Mouse (Mus musculus): ENCODE data around the gene Socs3.

Gene Socs3

GRCm38 (mm10) chr11:117972656-117973558, 3.1 kb upstream of the Socs3 start:
- no peak for DNase-seq (ENCODE audit: low spot score)

- no peak for DNase-seq (ENCODE audit: low spot score)
These were observed 1.9 kb upstream of the Socs3 start for GRCm38 (mm10) chr11:117971646-117972242.

GRCm38 (mm10) chr11:117971100-117971499, 1.3 kb upstream of the Socs3 start:
- DNase-seq (ENCODE audit: low spot score): no peak

GRCm38 (mm10) chr11:117969100-117969944, 525 bp downstream of the Socs3 start:
- peak; percentile 72 for DNase-seq (ENCODE audit: low spot score)

GRCm38 (mm10) chr11:117968716-117969099, 1.1 kb downstream of the Socs3 start:
- DNase-seq (ENCODE audit: low spot score): no peak

- no peak for DNase-seq (ENCODE audit: low spot score)
These were observed 1.7 kb downstream of the Socs3 start for GRCm38 (mm10) chr11:117968016-117968671.

GRCm38 (mm10) chr11:117967249-117968015, 2.4 kb downstream of the Socs3 start:
- DNase-seq (ENCODE audit: low spot score): no peak

- no peak for DNase-seq (ENCODE audit: low spot score)
These were observed 3.2 kb downstream of the Socs3 start for GRCm38 (mm10) chr11:117966506-117967100.

- DNase-seq (ENCODE audit: low spot score): no peak
These were observed 4.3 kb downstream of the Socs3 start for GRCm38 (mm10) chr11:117965561-117965981.

- no peak for DNase-seq (ENCODE audit: low spot score)
These were observed 4.8 kb downstream of the Socs3 start for GRCm38 (mm10) chr11:117965052-117965451.

- no peak for DNase-seq (ENCODE audit: low spot score)
These were observed 5.6 kb downstream of the Socs3 start for GRCm38 (mm10) chr11:117964294-117964693.

- no peak for DNase-seq (ENCODE audit: low spot score)
These were observed 6.0 kb downstream of the Socs3 start for GRCm38 (mm10) chr11:117963872-117964271.

- peak; percentile 86 for DNase-seq (ENCODE audit: low spot score)
These were observed 6.6 kb downstream of the Socs3 start for GRCm38 (mm10) chr11:117963091-117963793.

GRCm38 (mm10) chr11:117962228-117963067, 7.4 kb downstream of the Socs3 start:
- no peak for DNase-seq (ENCODE audit: low spot score)

GRCm38 (mm10) chr11:117960601-117961000, 9.2 kb downstream of the Socs3 start:
- DNase-seq (ENCODE audit: low spot score): no peak

GRCm38 (mm10) chr11:117959741-117960381, 10.0 kb downstream of the Socs3 start:
- peak; percentile 33 for DNase-seq (ENCODE audit: low spot score)

GRCm38 (mm10) chr11:117959166-117959565, 10.7 kb downstream of the Socs3 start:
- no peak for DNase-seq (ENCODE audit: low spot score)

- no peak for DNase-seq (ENCODE audit: low spot score)
These were observed 11.7 kb downstream of the Socs3 start for GRCm38 (mm10) chr11:117958197-117958596.

- no peak for DNase-seq (ENCODE audit: low spot score)
These were observed 14.2 kb downstream of the Socs3 start for GRCm38 (mm10) chr11:117955621-117956020.

Data from spleen, adult 12 weeks (tissue).